Mouse (Mus musculus): Measurements from ENCODE around the gene Slc17a5. TPM values are rescaled to one million over a fixed set of nuclear protein-coding genes. Genes with fewer than 3 reads are reported as not detected.
A peak's percentile ranks its signal among the peaks of the same experiment; 100 is the strongest.

Gene Slc17a5
- polyA plus RNA-seq (2014; fragmentation: Nextera tagmentation; extraction: Ambion mirVana), result 13.7 and 16.9 TPM in 2 replicates

GRCm38 (mm10) chr9:78587914-78588313, at the start of gene Slc17a5:
Gene Slc17a5 (minus strand): TSS chr9:78588041.
- H3K27ac ChIP-seq (replicated peaks; ENCODE audit: low read depth, low read length), result peak within 1 kb of the TSS; percentile 81
- H3K4me3 ChIP-seq (replicated peaks; ENCODE audit: low read depth, low read length), result peak within 1 kb of the TSS; percentile 61
- WGBS, result 1% methylated on average over 27 of the region's 27 CpGs
- ATAC-seq (ENCODE audit: low FRiP score, low TSS enrichment), result peak; percentile 98
- no peaks in the 10 kb centered on the region for H3K9me3 ChIP-seq (ENCODE audit: control insufficient read depth, low read length)
- DNase-seq, result peak; percentile 97
- H3K9ac ChIP-seq (replicated peaks; ENCODE audit: low read length), result peak within 1 kb of the TSS; percentile 70
- 0 out of 2 replicates have a peak, but pooled peaks cover 5% of the 10 kb centered on the region for H3K36me3 ChIP-seq (ENCODE audit: control insufficient read depth, insufficient read depth, low read length)
- H3K4me1 ChIP-seq (ENCODE audit: control insufficient read depth, insufficient read depth, low read length), result peaks cover 8% of the 10 kb centered on the region
- peak within 1 kb of the TSS; percentile 60 for H3K4me2 ChIP-seq (ENCODE audit: low read length)
- no peaks in the 10 kb centered on the region for H3K27me3 ChIP-seq (ENCODE audit: control insufficient read depth, insufficient read depth, low read length)

GRCm38 (mm10) chr9:78633976-78634375, 46.1 kb upstream of the Slc17a5 start:
- ATAC-seq (ENCODE audit: low FRiP score, low TSS enrichment) (no peak), DNase-seq (no peak)
- Histone ChIP-seq H3K27me3 (ENCODE audit: control insufficient read depth, insufficient read depth, low read length) (no peaks in the 10 kb centered on the region), H3K27ac (replicated peaks; ENCODE audit: low read depth, low read length) (no peak overlapping the region), H3K9ac (replicated peaks; ENCODE audit: low read length) (no peak overlapping the region), H3K9me3 (ENCODE audit: control insufficient read depth, low read length) (no peaks in the 10 kb centered on the region), H3K36me3 (ENCODE audit: control insufficient read depth, insufficient read depth, low read length) (no peaks in the 10 kb centered on the region), H3K4me1 (ENCODE audit: control insufficient read depth, insufficient read depth, low read length) (no peaks in the 10 kb centered on the region), H3K4me2 (ENCODE audit: low read length) (no peak overlapping the region), H3K4me3 (replicated peaks; ENCODE audit: low read depth, low read length) (no peak overlapping the region)
- WGBS, result 93% methylated on average over 3 of the region's 3 CpGs

GRCm38 (mm10) chr9:78631755-78632434, 44.1 kb upstream of the Slc17a5 start:
- 80% methylated on average over 6 of the region's 6 CpGs for WGBS
- no peak overlapping the region for H3K9ac ChIP-seq (replicated peaks; ENCODE audit: low read length)
- DNase-seq, result no peak
- no peaks in the 10 kb centered on the region for H3K27me3 ChIP-seq (ENCODE audit: control insufficient read depth, insufficient read depth, low read length)
- no peak overlapping the region for H3K4me2 ChIP-seq (ENCODE audit: low read length)
- no peak overlapping the region for H3K4me3 ChIP-seq (replicated peaks; ENCODE audit: low read depth, low read length)
- no peaks in the 10 kb centered on the region for H3K4me1 ChIP-seq (ENCODE audit: control insufficient read depth, insufficient read depth, low read length)
- H3K27ac ChIP-seq (replicated peaks; ENCODE audit: low read depth, low read length), result no peak overlapping the region
- H3K36me3 ChIP-seq (ENCODE audit: control insufficient read depth, insufficient read depth, low read length), result no peaks in the 10 kb centered on the region
- no peaks in the 10 kb centered on the region for H3K9me3 ChIP-seq (ENCODE audit: control insufficient read depth, low read length)
- no peak for ATAC-seq (ENCODE audit: low FRiP score, low TSS enrichment)

- peak; percentile 11 for DNase-seq
- no peak overlapping the region for H3K27ac ChIP-seq (replicated peaks; ENCODE audit: low read depth, low read length)
- no peak for ATAC-seq (ENCODE audit: low FRiP score, low TSS enrichment)
- H3K36me3 ChIP-seq (ENCODE audit: control insufficient read depth, insufficient read depth, low read length), result no peaks in the 10 kb centered on the region
- no peak overlapping the region for H3K4me3 ChIP-seq (replicated peaks; ENCODE audit: low read depth, low read length)
- no peaks in the 10 kb centered on the region for H3K27me3 ChIP-seq (ENCODE audit: control insufficient read depth, insufficient read depth, low read length)
- no peaks in the 10 kb centered on the region for H3K9me3 ChIP-seq (ENCODE audit: control insufficient read depth, low read length)
- no peaks in the 10 kb centered on the region for H3K4me1 ChIP-seq (ENCODE audit: control insufficient read depth, insufficient read depth, low read length)
- H3K4me2 ChIP-seq (ENCODE audit: low read length), result no peak overlapping the region
- WGBS, result 45% methylated on average over 6 of the region's 6 CpGs
- H3K9ac ChIP-seq (replicated peaks; ENCODE audit: low read length), result no peak overlapping the region
Observed at GRCm38 (mm10) chr9:78629991-78630390, 42.1 kb upstream of the Slc17a5 start.

GRCm38 (mm10) chr9:78623301-78623747, 35.5 kb upstream of the Slc17a5 start:
- Histone ChIP-seq H3K4me2 (ENCODE audit: low read length) (no peak overlapping the region), H3K9me3 (ENCODE audit: control insufficient read depth, low read length) (no peaks in the 10 kb centered on the region), H3K27me3 (ENCODE audit: control insufficient read depth, insufficient read depth, low read length) (no peaks in the 10 kb centered on the region), H3K4me3 (replicated peaks; ENCODE audit: low read depth, low read length) (no peak overlapping the region), H3K36me3 (ENCODE audit: control insufficient read depth, insufficient read depth, low read length) (no peaks in the 10 kb centered on the region), H3K27ac (replicated peaks; ENCODE audit: low read depth, low read length) (no peak overlapping the region), H3K9ac (replicated peaks; ENCODE audit: low read length) (no peak overlapping the region), H3K4me1 (ENCODE audit: control insufficient read depth, insufficient read depth, low read length) (no peaks in the 10 kb centered on the region)
- DNase-seq (no peak), ATAC-seq (ENCODE audit: low FRiP score, low TSS enrichment) (no peak)
- WGBS, result 83% methylated on average over 10 of the region's 10 CpGs

- no peak for DNase-seq
- Histone ChIP-seq H3K36me3 (ENCODE audit: control insufficient read depth, insufficient read depth, low read length) (no peaks in the 10 kb centered on the region), H3K4me3 (replicated peaks; ENCODE audit: low read depth, low read length) (no peak overlapping the region), H3K4me2 (ENCODE audit: low read length) (no peak overlapping the region), H3K27me3 (ENCODE audit: control insufficient read depth, insufficient read depth, low read length) (no peaks in the 10 kb centered on the region), H3K9ac (replicated peaks; ENCODE audit: low read length) (no peak overlapping the region), H3K4me1 (ENCODE audit: control insufficient read depth, insufficient read depth, low read length) (no peaks in the 10 kb centered on the region), H3K9me3 (ENCODE audit: control insufficient read depth, low read length) (no peaks in the 10 kb centered on the region), H3K27ac (replicated peaks; ENCODE audit: low read depth, low read length) (no peak overlapping the region)
- ATAC-seq (ENCODE audit: low FRiP score, low TSS enrichment), result no peak
- 87% methylated on average over 9 of the region's 9 CpGs for whole genome bisulfite sequencing
Observed at GRCm38 (mm10) chr9:78619285-78619684, 31.4 kb upstream of the Slc17a5 start.

- under 1% methylated on average over 43 of the region's 43 CpGs for WGBS
- no peaks in the 10 kb centered on the region for H3K9me3 ChIP-seq (ENCODE audit: control insufficient read depth, low read length)
- H3K4me2 ChIP-seq (ENCODE audit: low read length), result peak within 1 kb of the TSS; percentile 99
- DNase-seq (peak; percentile 70), ATAC-seq (ENCODE audit: low FRiP score, low TSS enrichment) (peak; percentile 78)
- no peaks in the 10 kb centered on the region for H3K27me3 ChIP-seq (ENCODE audit: control insufficient read depth, insufficient read depth, low read length)
- H3K9ac ChIP-seq (replicated peaks; ENCODE audit: low read length), result peak within 1 kb of the TSS; percentile 50
- peak within 1 kb of the TSS; percentile 66 for H3K4me3 ChIP-seq (replicated peaks; ENCODE audit: low read depth, low read length)
- no peaks in the 10 kb centered on the region for H3K4me1 ChIP-seq (ENCODE audit: control insufficient read depth, insufficient read depth, low read length)
- no peak within 1 kb of the TSS for H3K27ac ChIP-seq (replicated peaks; ENCODE audit: low read depth, low read length)
- H3K36me3 ChIP-seq (ENCODE audit: control insufficient read depth, insufficient read depth, low read length), result no peaks in the 10 kb centered on the region
Observed at GRCm38 (mm10) chr9:78615401-78616021, 27.7 kb upstream of the Slc17a5 start, which contains the start of gene Cd109. Gene Cd109 (plus strand): TSS chr9:78615546.

GRCm38 (mm10) chr9:78614201-78614600, 26.4 kb upstream of the Slc17a5 start:
- DNase-seq, result peak; percentile 50

More at GRCm38 (mm10) chr9:78614201-78614600, 26.4 kb upstream of the Slc17a5 start:
- H3K36me3 ChIP-seq (ENCODE audit: control insufficient read depth, insufficient read depth, low read length), result no peaks in the 10 kb centered on the region
- H3K27me3 ChIP-seq (ENCODE audit: control insufficient read depth, insufficient read depth, low read length), result no peaks in the 10 kb centered on the region
- no peaks in the 10 kb centered on the region for H3K9me3 ChIP-seq (ENCODE audit: control insufficient read depth, low read length)
- no peak for ATAC-seq (ENCODE audit: low FRiP score, low TSS enrichment)
- no peak overlapping the region for H3K27ac ChIP-seq (replicated peaks; ENCODE audit: low read depth, low read length)
- 60% methylated on average over 6 of the region's 6 CpGs for WGBS
- no peak overlapping the region for H3K4me2 ChIP-seq (ENCODE audit: low read length)
- no peak overlapping the region for H3K4me3 ChIP-seq (replicated peaks; ENCODE audit: low read depth, low read length)
- no peaks in the 10 kb centered on the region for H3K4me1 ChIP-seq (ENCODE audit: control insufficient read depth, insufficient read depth, low read length)
- no peak overlapping the region for H3K9ac ChIP-seq (replicated peaks; ENCODE audit: low read length)

Measured in midbrain, embryonic 14.5 days (tissue).